Comparison of ENCODE assay signal across 29 mouse cellular contexts in the genomic region with DNA sequence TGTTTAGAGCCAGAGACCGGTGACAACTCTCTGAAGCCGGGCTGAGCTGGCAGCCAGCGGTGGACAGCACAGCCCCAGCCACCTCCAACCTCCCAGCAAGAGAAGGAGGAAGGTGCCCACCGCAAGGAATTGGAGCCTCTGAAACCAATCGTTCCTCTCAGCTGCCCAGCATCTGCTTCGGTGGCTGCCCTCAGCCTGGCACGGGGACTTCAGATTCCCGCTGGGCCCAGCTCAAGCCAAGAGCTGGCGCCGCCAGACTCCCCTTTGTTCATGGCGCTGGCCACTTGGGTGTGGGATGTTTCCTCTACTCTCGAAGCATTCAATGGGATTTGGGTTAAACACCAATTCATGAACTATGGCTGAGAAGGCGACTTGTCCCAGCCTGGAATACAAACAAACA.
DNase-seq lines count a peak whose midpoint lies in the region; ATAC-seq and TF ChIP-seq lines count a peak whose summit lies in the region.
"Had no signal": no experiment of that assay in that cellular context is flagged by ENCODE, and none has a peak within 500 bp of the region (broad histone marks: within the 10 kb centered on the region; RNA-seq: fewer than 3 reads in every experiment).

No protein-coding gene starts in this region.

- H3K4me2 ChIP-seq in hindbrain, postnatal 0 days (ENCODE audit: low read depth, low read length), result no peak overlapping the region
- no peak overlapping the region for H3K4me2 ChIP-seq in hindbrain, embryonic 11.5 days (replicated peaks; ENCODE audit: low read depth, low read length)
- H3K4me2 ChIP-seq: heart, embryonic 13.5 days; hindbrain, embryonic 12.5 days; intestine, embryonic 15.5 days; midbrain, embryonic 15.5 days; neural tube, embryonic 12.5 days had no signal

- H3K27ac ChIP-seq in hindbrain, postnatal 0 days, result no peak overlapping the region
- no peak overlapping the region for H3K27ac ChIP-seq in hindbrain, embryonic 11.5 days (ENCODE audit: low read depth, low read length)
- H3K27ac ChIP-seq: heart, adult 2 months; heart, embryonic 13.5 days; hindbrain, embryonic 12.5 days; intestine, embryonic 15.5 days; liver, embryonic 14.5 days; macrophage; midbrain, embryonic 15.5 days; neural tube, embryonic 12.5 days; stomach, postnatal 0 days had no signal

- no peak for TF ChIP-seq POLR2A in brain, embryonic 14.5 days (IDR thresholded peaks at IDR 0.05; ENCODE audit: borderline replicate concordance, extremely low read depth, insufficient read depth, insufficient read length, poor library complexity, severe bottlenecking)

- H3K4me3 ChIP-seq in hindbrain, postnatal 0 days (ENCODE audit: low read length), result no peak overlapping the region
- no peak overlapping the region for H3K4me3 ChIP-seq in hindbrain, embryonic 11.5 days (ENCODE audit: low read depth, low read length)
- H3K4me3 ChIP-seq: heart, adult 2 months; heart, embryonic 13.5 days; hindbrain, embryonic 12.5 days; intestine, embryonic 15.5 days; midbrain, embryonic 15.5 days; myocyte; neural tube, embryonic 12.5 days had no signal

- H3K9ac ChIP-seq in hindbrain, postnatal 0 days (replicated peaks; ENCODE audit: low read length), result no peak overlapping the region
- no peak overlapping the region for H3K9ac ChIP-seq in hindbrain, embryonic 11.5 days (ENCODE audit: low read depth, low read length)
- H3K9ac ChIP-seq: heart, embryonic 13.5 days; hindbrain, embryonic 12.5 days; intestine, embryonic 15.5 days; liver, embryonic 14.5 days; midbrain, embryonic 15.5 days; neural tube, embryonic 12.5 days had no signal

- no peak for TF ChIP-seq CTCF in hindbrain, postnatal 0 days (IDR thresholded peaks at IDR 0.05; ENCODE audit: low read depth)
- no peak for TF ChIP-seq CTCF in brain, embryonic 14.5 days (IDR thresholded peaks at IDR 0.05; ENCODE audit: borderline replicate concordance, extremely low read depth, insufficient read depth, insufficient read length)

- peak; percentile 40; the same call in 1 of the 2 replicates for ATAC-seq in hindbrain, postnatal 0 days
- no peak for ATAC-seq in hindbrain, embryonic 11.5 days (ENCODE audit: low FRiP score)
- ATAC-seq: forebrain, embryonic 14.5 days; intestine, embryonic 15.5 days; midbrain, embryonic 15.5 days had no signal

- peak; percentile 75 to 81 for DNase-seq in cerebellum, postnatal 10 days
- DNase-seq in cerebellum, postnatal 36 days, result no peak
- DNase-seq in gastrocnemius, postnatal 25 days, result peak; percentile 20
- DNase-seq in gastrocnemius, postnatal 4 days (ENCODE audit: low spot score in 2 of 2), result no peak
- DNase-seq in hindbrain, postnatal 0 days (ENCODE audit: low spot score), result peak; percentile 61
- DNase-seq in hindbrain, embryonic 11.5 days (ENCODE audit: low spot score), result no peak
- DNase-seq in brain, embryonic 14.5 days (ENCODE audit: low read depth), result peak; percentile 49
- DNase-seq: adrenal gland, adult 8-10 months; heart, adult 2 months; heart, postnatal 10 days; kidney, adult 2 months; kidney, postnatal 36 days; liver; lung, adult 2 months; lung, postnatal 10 days; right cerebral cortex, postnatal 4 days; thymus, adult 18-20 months; thymus, postnatal 25 days had no signal

- H3K36me3 ChIP-seq in hindbrain, postnatal 0 days (ENCODE audit: insufficient read depth, low read length), result no peaks in the 10 kb centered on the region
- H3K36me3 ChIP-seq in hindbrain, embryonic 11.5 days (ENCODE audit: control insufficient read depth, insufficient read depth, low read length), result no peaks in the 10 kb centered on the region
- H3K36me3 ChIP-seq: G1E; heart, embryonic 13.5 days; hindbrain, embryonic 12.5 days; intestine, embryonic 15.5 days; midbrain, embryonic 15.5 days; neural tube, embryonic 12.5 days had no signal

- no peaks in the 10 kb centered on the region for H3K27me3 ChIP-seq in hindbrain, postnatal 0 days (ENCODE audit: insufficient read depth, low read length)
- no peaks in the 10 kb centered on the region for H3K27me3 ChIP-seq in hindbrain, embryonic 11.5 days (ENCODE audit: control insufficient read depth, insufficient read depth, low read length)
- H3K27me3 ChIP-seq: heart, embryonic 13.5 days; hindbrain, embryonic 12.5 days; intestine, embryonic 15.5 days; midbrain, embryonic 15.5 days; neural tube, embryonic 12.5 days had no signal

- H3K4me1 ChIP-seq in hindbrain, postnatal 0 days (ENCODE audit: insufficient read depth, low read length), result no peaks in the 10 kb centered on the region
- H3K4me1 ChIP-seq in hindbrain, embryonic 11.5 days (replicated peaks; ENCODE audit: control insufficient read depth, insufficient read depth, low read length), result no peaks in the 10 kb centered on the region
- H3K4me1 ChIP-seq: heart, embryonic 13.5 days; hindbrain, embryonic 12.5 days; intestine, embryonic 15.5 days; midbrain, embryonic 15.5 days; neural tube, embryonic 12.5 days had no signal

- no peaks in the 10 kb centered on the region for H3K9me3 ChIP-seq in hindbrain, postnatal 0 days (ENCODE audit: low read length)
- H3K9me3 ChIP-seq in hindbrain, embryonic 11.5 days (ENCODE audit: control insufficient read depth, low read length), result no peaks in the 10 kb centered on the region
- H3K9me3 ChIP-seq: heart, embryonic 13.5 days; hindbrain, embryonic 12.5 days; intestine, embryonic 15.5 days; midbrain, embryonic 15.5 days; neural tube, embryonic 12.5 days had no signal

- 62% methylated on average over 13 of the region's 13 CpGs for WGBS in hindbrain, postnatal 0 days
- WGBS in hindbrain, embryonic 11.5 days, result 85% methylated on average over 13 of the region's 13 CpGs

Comparison
In these comparisons a context has a peak if more than half of its experiments do, and no peak if none do; other contexts are left out.
1. DNase-seq: peak in cerebellum, postnatal 10 days (2 of 2), gastrocnemius, postnatal 25 days (single experiment), hindbrain, postnatal 0 days (single experiment) and brain, embryonic 14.5 days (single experiment); none in cerebellum, postnatal 36 days (0 of 2), gastrocnemius, postnatal 4 days (0 of 2) and hindbrain, embryonic 11.5 days (single experiment).